Mouse (Mus musculus): Measurements from ENCODE around the gene Bicd2. TPM values are rescaled to one million over a fixed set of nuclear protein-coding genes. Genes with fewer than 3 reads are reported as not detected.

The Bicd2 gene
- polyA plus RNA-seq, 1 experiment from 2014 or later: 45.2 TPM

- no peak for ATAC-seq
- ChIA-PET CTCF (interaction anchor here (0.7 to 1.7 kb wide), 2 partner anchors 12 to 16 kb away, joined by 3 read pairs; no protein-coding TSS in a partner anchor), POLR2A (no interaction called here)
- in situ Hi-C loops (cut with MboI; ENCODE audit: low pct_unique_long_range_greater_than_20kb): no loop called here
- H3K27me3 ChIP-seq: no peaks in the 10 kb centered on the region
- no peak for DNase-seq (ENCODE audit: low read depth, low spot score)
- no peak for TF ChIP-seq CTCF (IDR thresholded peaks at IDR 0.05)
Observed at GRCm38 (mm10) chr13:49428042-49428675, 86.8 kb downstream of the Bicd2 start.

GRCm38 (mm10) chr13:49430529-49430928, 89.1 kb downstream of the Bicd2 start:
- DNase-seq (ENCODE audit: low read depth, low spot score): no peak
- ATAC-seq: no peak
- CTCF ChIA-PET: interaction anchor here (1.3 kb wide), 1 partner anchor 19 kb away, joined by 6 read pairs; no protein-coding TSS in a partner anchor
- H3K27me3 ChIP-seq: no peaks in the 10 kb centered on the region
- in situ Hi-C loops (cut with MboI; ENCODE audit: low pct_unique_long_range_greater_than_20kb): no loop called here
- TF ChIP-seq CTCF (IDR thresholded peaks at IDR 0.05): no peak
- POLR2A ChIA-PET: no interaction called here

DNA sequence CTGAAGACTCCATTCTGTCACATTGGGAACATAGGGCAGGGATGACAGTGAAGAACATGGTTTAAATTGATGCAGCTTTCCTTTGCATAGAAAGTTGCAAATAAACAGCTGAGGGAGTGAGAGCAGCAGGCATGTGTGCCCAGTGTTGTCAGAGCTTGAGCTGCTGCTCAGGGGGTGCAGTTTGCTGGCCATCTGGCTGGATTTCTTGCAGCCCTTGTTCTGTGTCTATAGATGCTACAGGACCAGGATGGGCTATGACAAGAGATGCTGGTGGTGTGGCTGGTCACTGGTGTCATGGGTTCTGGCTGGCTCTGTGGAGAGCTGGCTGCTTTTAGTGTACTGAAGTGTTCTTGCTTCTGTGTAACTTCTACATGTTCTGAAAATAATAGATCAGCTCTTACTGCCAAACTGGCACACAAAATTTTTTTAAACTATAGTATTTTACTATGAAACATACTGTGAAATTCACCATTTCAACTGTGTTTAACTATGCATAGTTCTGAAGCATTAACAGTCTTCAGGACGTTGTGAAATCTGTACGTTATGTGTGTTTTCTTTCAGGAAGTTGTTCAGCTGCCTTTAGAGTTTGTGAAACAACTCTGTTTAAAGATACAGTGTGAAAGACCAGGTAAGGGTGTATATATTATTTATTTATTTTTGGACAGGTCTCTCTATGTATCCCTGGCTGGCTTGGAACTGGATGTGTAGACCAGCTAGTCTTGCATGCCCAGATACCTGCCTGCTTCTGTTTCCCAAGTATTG, 92.1 kb downstream of the Bicd2 start:
- no peaks in the 10 kb centered on the region for H3K27me3 ChIP-seq
- no peak for ATAC-seq
- no peak for DNase-seq (ENCODE audit: low read depth, low spot score)
- in situ Hi-C loops (cut with MboI; ENCODE audit: low pct_unique_long_range_greater_than_20kb): no loop called here
- CTCF ChIA-PET: interaction anchor here (0.6 to 0.7 kb wide), 2 partner anchors 39 to 42 kb away, joined by 3 read pairs; no protein-coding TSS in a partner anchor
- no peak for TF ChIP-seq CTCF (IDR thresholded peaks at IDR 0.05)
- POLR2A ChIA-PET: no interaction called here

DNA sequence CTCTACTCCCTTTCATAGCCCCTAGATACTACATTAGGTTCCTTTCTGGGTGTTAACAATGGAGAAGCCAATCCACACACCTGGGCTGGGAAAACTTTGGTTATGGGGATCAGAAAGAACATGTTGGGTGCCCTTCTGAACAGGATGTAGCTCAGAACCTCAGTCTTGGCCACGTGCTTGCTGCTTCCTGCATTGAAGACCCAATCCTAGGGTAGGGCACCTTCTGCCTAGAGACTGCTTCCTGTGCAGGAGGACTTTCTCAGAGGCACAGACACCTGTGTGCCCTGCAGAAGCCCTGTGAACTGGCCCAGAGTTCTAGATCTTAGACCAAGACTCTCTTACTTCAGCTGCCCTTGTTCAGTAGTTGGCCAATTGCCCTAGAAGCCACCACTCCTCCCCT, 94.4 kb downstream of the Bicd2 start:
- ATAC-seq (no peak), DNase-seq (ENCODE audit: low read depth, low spot score) (no peak)
- in situ Hi-C loops (cut with MboI; ENCODE audit: low pct_unique_long_range_greater_than_20kb): no loop called here
- H3K27me3 ChIP-seq: no peaks in the 10 kb centered on the region
- no peak for TF ChIP-seq CTCF (IDR thresholded peaks at IDR 0.05)
- POLR2A ChIA-PET: no interaction called here
- CTCF ChIA-PET: no interaction called here

- CTCF ChIA-PET: no interaction called here
- POLR2A ChIA-PET: no interaction called here
- in situ Hi-C loops (cut with MboI; ENCODE audit: low pct_unique_long_range_greater_than_20kb): no loop called here
- no peak for ATAC-seq
- no peak for DNase-seq (ENCODE audit: low read depth, low spot score)
- TF ChIP-seq CTCF (IDR thresholded peaks at IDR 0.05): no peak
- H3K27me3 ChIP-seq: no peaks in the 10 kb centered on the region
Observed at GRCm38 (mm10) chr13:49436170-49436569, 94.8 kb downstream of the Bicd2 start.

Other genes with a start within 250 kb of the Bicd2 start
- 1.8 TPM for gene Wnk2, start 193.6 kb upstream of the Bicd2 start, polyA plus RNA-seq (2021)
- gene Ninj1, start 154.1 kb upstream of the Bicd2 start, polyA plus RNA-seq (2021): 106 TPM
- gene Card19, start 125.5 kb upstream of the Bicd2 start, polyA plus RNA-seq (2021): 58.9 TPM
- gene Susd3, start 92.9 kb upstream of the Bicd2 start, polyA plus RNA-seq (2021): not detected
- gene Fgd3, start 21.3 kb upstream of the Bicd2 start, polyA plus RNA-seq (2021): 79.4 TPM
- gene Ippk, start 79.7 kb downstream of the Bicd2 start, polyA plus RNA-seq (2021): 14.1 TPM
- gene Tes3-ps, start 151.7 kb downstream of the Bicd2 start, polyA plus RNA-seq (2021): 5.1 TPM
- gene Ecm2, start 163.2 kb downstream of the Bicd2 start, polyA plus RNA-seq (2021): 0.10 TPM
- gene Aspn, start 202.9 kb downstream of the Bicd2 start, polyA plus RNA-seq (2021): not detected
- gene Omd, start 240.9 kb downstream of the Bicd2 start, polyA plus RNA-seq (2021): 12.8 TPM